Comparison of ENCODE assay signal across 16 mouse cellular contexts in genomic region chr1:165094871-165095270, GRCm38 (mm10).
A peak's percentile ranks its signal among the peaks of the same experiment; 100 is the strongest.
DNase-seq lines count a peak whose midpoint lies in the region; ATAC-seq and TF ChIP-seq lines count a peak whose summit lies in the region.
"Had no signal": no experiment of that assay in that cellular context is flagged by ENCODE, and none has a peak within 500 bp of the region (broad histone marks: within the 10 kb centered on the region; RNA-seq: fewer than 3 reads in every experiment).

No protein-coding gene starts in this region.

- no peak for TF ChIP-seq CTCF in forebrain, postnatal 0 days (IDR thresholded peaks at IDR 0.05; ENCODE audit: low read depth)

- H3K27me3 ChIP-seq in forebrain, embryonic 10.5 days (ENCODE audit: poor library complexity, severe bottlenecking), result no peaks in the 10 kb centered on the region
- no peaks in the 10 kb centered on the region for H3K27me3 ChIP-seq in forebrain, postnatal 0 days (ENCODE audit: insufficient read depth, low read length)
- H3K27me3 ChIP-seq in hindbrain, embryonic 10.5 days (ENCODE audit: insufficient read depth, poor library complexity, severe bottlenecking), result no peaks in the 10 kb centered on the region
- H3K27me3 ChIP-seq in hindbrain, embryonic 13.5 days, result no peaks in the 10 kb centered on the region
- no peaks in the 10 kb centered on the region for H3K27me3 ChIP-seq in neural tube, embryonic 12.5 days (replicated peaks)
- H3K27me3 ChIP-seq: CH12.LX had no signal

- no peak for DNase-seq in forebrain, embryonic 10.5 days (ENCODE audit: extremely low spot score, low spot score)
- DNase-seq in forebrain, postnatal 0 days, result no peak
- DNase-seq in hindbrain, embryonic 10.5 days (ENCODE audit: low spot score), result no peak
- DNase-seq in neural tube, embryonic 10.5 days (ENCODE audit: extremely low spot score, low spot score), result no peak
- DNase-seq in natural killer cell, adult 2 months (ENCODE audit: low spot score in 2 of 2), result no peak
- DNase-seq: cerebellum, postnatal 14 days; gastrocnemius, postnatal 36 days; lung, adult 2 months; lung, postnatal 36 days; retina, postnatal 1 day; thymus, postnatal 25 days had no signal

- no peak for ATAC-seq in forebrain, postnatal 0 days
- ATAC-seq in hindbrain, embryonic 13.5 days (ENCODE audit: low FRiP score), result no peak
- peak; percentile 67 for ATAC-seq in neural tube, embryonic 12.5 days (ENCODE audit: low FRiP score, low read depth)

- no peak overlapping the region for H3K9ac ChIP-seq in forebrain, postnatal 0 days
- H3K9ac ChIP-seq in hindbrain, embryonic 13.5 days, result no peak overlapping the region
- no peak overlapping the region for H3K9ac ChIP-seq in neural tube, embryonic 12.5 days

- no peak overlapping the region for H3K4me2 ChIP-seq in forebrain, postnatal 0 days (ENCODE audit: low read depth)
- H3K4me2 ChIP-seq in hindbrain, embryonic 13.5 days, result no peak overlapping the region
- H3K4me2 ChIP-seq in neural tube, embryonic 12.5 days (replicated peaks), result peak overlapping the region; percentile 30
- H3K4me2 ChIP-seq: liver, embryonic 11.5 days had no signal

- WGBS in forebrain, embryonic 10.5 days, result 32% methylated on average over 7 of the region's 7 CpGs
- WGBS in forebrain, postnatal 0 days, result 15% methylated on average over 7 of the region's 7 CpGs
- 25% methylated on average over 7 of the region's 7 CpGs for WGBS in hindbrain, embryonic 10.5 days
- WGBS in hindbrain, embryonic 13.5 days, result 19% methylated on average over 7 of the region's 7 CpGs
- 21% methylated on average over 7 of the region's 7 CpGs for WGBS in neural tube, embryonic 12.5 days

- H3K4me1 ChIP-seq in forebrain, embryonic 10.5 days, result peaks cover 29% of the 10 kb centered on the region
- H3K4me1 ChIP-seq in forebrain, postnatal 0 days (ENCODE audit: insufficient read depth), result no peaks in the 10 kb centered on the region
- H3K4me1 ChIP-seq in hindbrain, embryonic 10.5 days (replicated peaks), result peaks cover 27% of the 10 kb centered on the region
- H3K4me1 ChIP-seq in hindbrain, embryonic 13.5 days (replicated peaks), result peaks cover 23% of the 10 kb centered on the region
- H3K4me1 ChIP-seq in neural tube, embryonic 12.5 days, result peaks cover 19% of the 10 kb centered on the region

- peak overlapping the region; percentile 51; the same call in 1 of the 2 replicates for H3K27ac ChIP-seq in forebrain, embryonic 10.5 days
- H3K27ac ChIP-seq in forebrain, postnatal 0 days (ENCODE audit: low read depth, low read length), result no peak overlapping the region
- H3K27ac ChIP-seq in hindbrain, embryonic 10.5 days, result peak overlapping the region; percentile 67
- no peak overlapping the region for H3K27ac ChIP-seq in hindbrain, embryonic 13.5 days
- no peak overlapping the region for H3K27ac ChIP-seq in neural tube, embryonic 12.5 days

- no peaks in the 10 kb centered on the region for H3K9me3 ChIP-seq in forebrain, embryonic 10.5 days
- H3K9me3 ChIP-seq in forebrain, postnatal 0 days (ENCODE audit: low read length), result no peaks in the 10 kb centered on the region
- H3K9me3 ChIP-seq in hindbrain, embryonic 10.5 days, result no peaks in the 10 kb centered on the region
- H3K9me3 ChIP-seq in hindbrain, embryonic 13.5 days, result no peaks in the 10 kb centered on the region
- H3K9me3 ChIP-seq in neural tube, embryonic 12.5 days, result no peaks in the 10 kb centered on the region

- no peak overlapping the region for H3K4me3 ChIP-seq in forebrain, embryonic 10.5 days
- H3K4me3 ChIP-seq in forebrain, postnatal 0 days (ENCODE audit: low read depth, low read length), result no peak overlapping the region
- no peak overlapping the region for H3K4me3 ChIP-seq in hindbrain, embryonic 10.5 days
- no peak overlapping the region for H3K4me3 ChIP-seq in hindbrain, embryonic 13.5 days
- H3K4me3 ChIP-seq in neural tube, embryonic 12.5 days, result no peak overlapping the region
- H3K4me3 ChIP-seq: erythroblast, embryonic 14.5 days had no signal

- H3K36me3 ChIP-seq in forebrain, embryonic 10.5 days (replicated peaks), result no peaks in the 10 kb centered on the region
- H3K36me3 ChIP-seq in forebrain, postnatal 0 days (ENCODE audit: insufficient read depth), result no peaks in the 10 kb centered on the region
- H3K36me3 ChIP-seq in hindbrain, embryonic 10.5 days, result no peaks in the 10 kb centered on the region
- H3K36me3 ChIP-seq in hindbrain, embryonic 13.5 days, result no peaks in the 10 kb centered on the region
- H3K36me3 ChIP-seq in neural tube, embryonic 12.5 days, result no peaks in the 10 kb centered on the region

Comparison
In these comparisons a context has a peak if more than half of its experiments do, and no peak if none do; other contexts are left out.
1. H3K27ac ChIP-seq: peak in forebrain, embryonic 10.5 days (single experiment) and hindbrain, embryonic 10.5 days (single experiment); none in forebrain, postnatal 0 days (single experiment), hindbrain, embryonic 13.5 days (single experiment) and neural tube, embryonic 12.5 days (single experiment).